Mouse (Mus musculus): ENCODE measurements at regions not wholly inside any gene's neighbourhood (a gene's known extent, or its start where the extent isn't known, plus 50 kb on each side); places are given as distances from the start of the nearest gene placed in this dataset.
"Not testable (repeated sequence)": the region's sequence is repeated elsewhere in the genome, so short reads cannot be mapped to it uniquely, and the experiment has no call there.

GRCm38 (mm10) chr6:73676979-73677378, 207.5 kb upstream of the 4931417E11Rik start:
- peak in 1 of 2 experiments; percentile 6 for DNase-seq (ENCODE audit: low spot score in 2 of 2)

- DNase-seq (ENCODE audit: low spot score in 2 of 2), result no peak
Observed at GRCm38 (mm10) chr6:73669401-73669800, 199.9 kb upstream of the 4931417E11Rik start.

GRCm38 (mm10) chr6:73658988-73659387, 189.5 kb upstream of the 4931417E11Rik start:
- no peak for DNase-seq (ENCODE audit: low spot score in 2 of 2)

- no peak for DNase-seq (ENCODE audit: low spot score in 2 of 2)
Observed at GRCm38 (mm10) chr6:73645378-73645777, 175.9 kb upstream of the 4931417E11Rik start.

- DNase-seq (ENCODE audit: low spot score in 2 of 2), result peak in 1 of 2 experiments; percentile 70
Observed at GRCm38 (mm10) chr6:73644778-73645267, 175.4 kb upstream of the 4931417E11Rik start.

- no peak for DNase-seq (ENCODE audit: low spot score in 2 of 2)
Observed at GRCm38 (mm10) chr6:73628600-73628999, 159.1 kb upstream of the 4931417E11Rik start.

- DNase-seq (ENCODE audit: low spot score in 2 of 2), result no peak
Observed at GRCm38 (mm10) chr6:73626451-73626850, 157.0 kb upstream of the 4931417E11Rik start.

- DNase-seq (ENCODE audit: low spot score in 2 of 2), result no peak
Observed at GRCm38 (mm10) chr6:73624211-73624610, 154.7 kb upstream of the 4931417E11Rik start.

- DNase-seq (ENCODE audit: low spot score in 2 of 2), result no peak
Observed at GRCm38 (mm10) chr6:73621839-73622426, 152.5 kb upstream of the 4931417E11Rik start.

GRCm38 (mm10) chr6:73612266-73612665, 142.8 kb upstream of the 4931417E11Rik start:
- DNase-seq (ENCODE audit: low spot score in 2 of 2), result no peak

GRCm38 (mm10) chr6:73611839-73612238, 142.4 kb upstream of the 4931417E11Rik start:
- no peak for DNase-seq (ENCODE audit: low spot score in 2 of 2)

GRCm38 (mm10) chr6:73610048-73610624, 140.7 kb upstream of the 4931417E11Rik start:
- DNase-seq (ENCODE audit: low spot score in 2 of 2), result no peak

GRCm38 (mm10) chr6:73587686-73588085, 118.2 kb upstream of the 4931417E11Rik start:
- DNase-seq (ENCODE audit: low spot score in 2 of 2), result no peak

GRCm38 (mm10) chr6:73576708-73577107, 107.2 kb upstream of the 4931417E11Rik start:
- DNase-seq (ENCODE audit: low spot score in 2 of 2), result peak in 1 of 2 experiments; percentile 6

- no peak for DNase-seq (ENCODE audit: low spot score in 2 of 2)
Observed at GRCm38 (mm10) chr6:73560000-73560399, 90.5 kb upstream of the 4931417E11Rik start.

- DNase-seq (ENCODE audit: low spot score in 2 of 2), result no peak
Observed at GRCm38 (mm10) chr6:73530559-73530958, 61.1 kb upstream of the 4931417E11Rik start.

GRCm38 (mm10) chr6:73530098-73530497, 60.6 kb upstream of the 4931417E11Rik start:
- DNase-seq (ENCODE audit: low spot score in 2 of 2), result no peak

GRCm38 (mm10) chr6:73523658-73524057, 54.2 kb upstream of the 4931417E11Rik start:
- DNase-seq (ENCODE audit: low spot score in 2 of 2), result no peak

- not testable (repeated sequence) for DNase-seq (ENCODE audit: low spot score in 2 of 2)
Observed at GRCm38 (mm10) chr6:73519894-73520293, 50.4 kb upstream of the 4931417E11Rik start.
